Mouse (Mus musculus): ENCODE measurements at regions not wholly inside any gene's neighbourhood (a gene's known extent, or its start where the extent isn't known, plus 50 kb on each side); places are given as distances from the start of the nearest gene placed in this dataset.

GRCm38 (mm10) chr5:59499441-59499840 is 1781.7 kb downstream of the Pcdh7 start:
- 83% methylated on average over 1 of the region's 1 CpGs for WGBS
- H3K4me2 ChIP-seq (ENCODE audit: low read length), result no peak overlapping the region
- no peak overlapping the region for H3K9ac ChIP-seq (ENCODE audit: low read length)
- H3K27ac ChIP-seq (ENCODE audit: low read depth, low read length), result no peak overlapping the region
- ATAC-seq (no peak), DNase-seq (ENCODE audit: low spot score) (no peak)
- H3K4me3 ChIP-seq (ENCODE audit: low read depth, low read length), result no peak overlapping the region
- no peaks in the 10 kb centered on the region for H3K9me3 ChIP-seq (replicated peaks; ENCODE audit: control insufficient read depth, low read length)
- no peaks in the 10 kb centered on the region for H3K27me3 ChIP-seq (replicated peaks; ENCODE audit: control insufficient read depth, insufficient read depth, low read length)
- no peaks in the 10 kb centered on the region for H3K36me3 ChIP-seq (ENCODE audit: control insufficient read depth, insufficient read depth, low read length)
- no peaks in the 10 kb centered on the region for H3K4me1 ChIP-seq (ENCODE audit: control insufficient read depth, insufficient read depth, low read length)

- H3K36me3 ChIP-seq (ENCODE audit: control insufficient read depth, insufficient read depth, low read length), result no peaks in the 10 kb centered on the region
- no peak for ATAC-seq
- H3K9ac ChIP-seq (ENCODE audit: low read length), result no peak overlapping the region
- no peak overlapping the region for H3K4me3 ChIP-seq (ENCODE audit: low read depth, low read length)
- WGBS, result 72% methylated on average over 2 of the region's 2 CpGs
- peak; percentile 9 for DNase-seq (ENCODE audit: low spot score)
- H3K27ac ChIP-seq (ENCODE audit: low read depth, low read length), result no peak overlapping the region
- H3K9me3 ChIP-seq (replicated peaks; ENCODE audit: control insufficient read depth, low read length), result no peaks in the 10 kb centered on the region
- H3K27me3 ChIP-seq (replicated peaks; ENCODE audit: control insufficient read depth, insufficient read depth, low read length), result no peaks in the 10 kb centered on the region
- H3K4me1 ChIP-seq (ENCODE audit: control insufficient read depth, insufficient read depth, low read length), result no peaks in the 10 kb centered on the region
- no peak overlapping the region for H3K4me2 ChIP-seq (ENCODE audit: low read length)
Observed at GRCm38 (mm10) chr5:59545649-59546048, 1827.9 kb downstream of the Pcdh7 start.

- no peaks in the 10 kb centered on the region for H3K9me3 ChIP-seq (replicated peaks; ENCODE audit: control insufficient read depth, low read length)
- H3K4me1 ChIP-seq (ENCODE audit: control insufficient read depth, insufficient read depth, low read length), result no peaks in the 10 kb centered on the region
- H3K4me2 ChIP-seq (ENCODE audit: low read length), result no peak overlapping the region
- WGBS, result 41% methylated on average over 1 of the region's 1 CpGs
- ATAC-seq (no peak), DNase-seq (ENCODE audit: low spot score) (no peak)
- no peak overlapping the region for H3K27ac ChIP-seq (ENCODE audit: low read depth, low read length)
- H3K36me3 ChIP-seq (ENCODE audit: control insufficient read depth, insufficient read depth, low read length), result no peaks in the 10 kb centered on the region
- H3K4me3 ChIP-seq (ENCODE audit: low read depth, low read length), result no peak overlapping the region
- H3K9ac ChIP-seq (ENCODE audit: low read length), result no peak overlapping the region
- H3K27me3 ChIP-seq (replicated peaks; ENCODE audit: control insufficient read depth, insufficient read depth, low read length), result no peaks in the 10 kb centered on the region
Observed at GRCm38 (mm10) chr5:59591149-59591548, 1873.4 kb downstream of the Pcdh7 start.

All from forebrain, embryonic 14.5 days (tissue).